Mouse (Mus musculus): ENCODE measurements around the gene Tmem184b.

The Tmem184b gene

GRCm38 (mm10) chr15:79429527-79429926 is 26.2 kb upstream of the Tmem184b start:
- DNase-seq: no peak

- DNase-seq: no peak
These were observed 25.2 kb upstream of the Tmem184b start for GRCm38 (mm10) chr15:79428616-79429015.

- DNase-seq: no peak
These were observed 24.1 kb upstream of the Tmem184b start for GRCm38 (mm10) chr15:79427516-79427915.

- DNase-seq: no peak
These were observed 22.1 kb upstream of the Tmem184b start for GRCm38 (mm10) chr15:79425516-79425915.

GRCm38 (mm10) chr15:79424602-79425001 is 21.2 kb upstream of the Tmem184b start:
- no peak for DNase-seq

GRCm38 (mm10) chr15:79422715-79423243 is 19.4 kb upstream of the Tmem184b start:
- DNase-seq: no peak

GRCm38 (mm10) chr15:79418677-79419076 is 15.3 kb upstream of the Tmem184b start:
- DNase-seq: no peak

- no peak for DNase-seq
These were observed 14.9 kb upstream of the Tmem184b start for GRCm38 (mm10) chr15:79418265-79418664.

GRCm38 (mm10) chr15:79417379-79417778 is 14.0 kb upstream of the Tmem184b start:
- no peak for DNase-seq

- DNase-seq: no peak
These were observed 13.2 kb upstream of the Tmem184b start for GRCm38 (mm10) chr15:79416460-79417085.

- DNase-seq: peak; percentile 58
These were observed 11.1 kb upstream of the Tmem184b start for GRCm38 (mm10) chr15:79414513-79414912.

GRCm38 (mm10) chr15:79413802-79414201 is 10.4 kb upstream of the Tmem184b start:
- peak; percentile 62 for DNase-seq

- DNase-seq: no peak
These were observed 9.8 kb upstream of the Tmem184b start for GRCm38 (mm10) chr15:79413201-79413600.

GRCm38 (mm10) chr15:79411363-79412065 is 8.1 kb upstream of the Tmem184b start:
- no peak for DNase-seq

GRCm38 (mm10) chr15:79409077-79409573 is 5.8 kb upstream of the Tmem184b start:
- DNase-seq: no peak

GRCm38 (mm10) chr15:79406564-79406963 is 3.2 kb upstream of the Tmem184b start:
- no peak for DNase-seq

- no peak for DNase-seq
These were observed 908 bp upstream of the Tmem184b start for GRCm38 (mm10) chr15:79404277-79404676.

- no peak for DNase-seq
These were observed 418 bp upstream of the Tmem184b start for GRCm38 (mm10) chr15:79403763-79404210.

GRCm38 (mm10) chr15:79402176-79402575 is 1.2 kb downstream of the Tmem184b start:
- DNase-seq: no peak

- DNase-seq: no peak
These were observed 2.4 kb downstream of the Tmem184b start for GRCm38 (mm10) chr15:79400975-79401365.

GRCm38 (mm10) chr15:79400134-79400974 is 3.0 kb downstream of the Tmem184b start:
- DNase-seq: no peak

- DNase-seq: no peak
These were observed 3.9 kb downstream of the Tmem184b start for GRCm38 (mm10) chr15:79399231-79400052.
